Mouse (Mus musculus) C2C12 (cell line): ENCODE measurements around the gene Gpn2.

Source experiments
- CTCF ChIP-seq: IDR thresholded peaks from one replicate; pipeline ENCODE4 v1.5.1; 2011; ENCODE audit not compliant: control insufficient read depth, insufficient read depth, insufficient read length
- MAX ChIP-seq: IDR thresholded peaks from one replicate; pipeline ENCODE4 v1.6.1; 2011; ENCODE audit warnings: mild to moderate bottlenecking, control low read depth

DNA sequence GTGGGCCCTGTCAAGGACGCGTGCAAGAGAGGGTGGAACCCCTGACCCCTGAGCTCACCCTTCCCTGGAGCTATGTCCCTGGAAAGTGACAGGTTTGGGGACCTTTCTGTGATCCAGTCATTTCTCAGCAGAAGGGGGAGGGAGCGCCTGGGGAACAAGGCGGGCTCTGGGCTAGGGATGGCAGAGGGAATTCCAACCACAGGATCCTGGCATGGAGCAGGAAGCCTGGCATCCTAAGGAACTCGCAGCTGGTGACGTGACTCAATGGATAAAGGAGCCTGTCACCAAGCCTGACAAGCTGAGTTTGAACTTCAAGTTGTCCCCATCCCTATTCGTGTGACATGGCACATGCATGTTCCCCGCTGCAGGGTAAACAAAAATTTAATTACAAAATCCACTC lies 28.9 kb downstream of the Gpn2 start:
- TF ChIP-seq CTCF (no peak), MAX (no peak)
